Mouse (Mus musculus) spleen, adult 18-20 months (tissue): Measurements from ENCODE around the gene Cbx5.

Experiments
- DNase-seq, 2 experiments: peaks; one replicate each; pipeline ENCODE4 v3.0.0; 2022; ENCODE audit warnings: mixed read lengths in 2 of 2

Gene Cbx5

GRCm38 (mm10) chr15:103214971-103215907 is 24.4 kb downstream of the Cbx5 start:
- DNase-seq = peak; percentile 48 to 55

- DNase-seq = no peak
Measured at GRCm38 (mm10) chr15:103214149-103214548, 25.5 kb downstream of the Cbx5 start.

- DNase-seq = no peak
Measured at GRCm38 (mm10) chr15:103205156-103205555, 34.5 kb downstream of the Cbx5 start.

GRCm38 (mm10) chr15:103202088-103202793 is 37.4 kb downstream of the Cbx5 start:
- no peak for DNase-seq

- no peak for DNase-seq
Measured at GRCm38 (mm10) chr15:103197785-103198184, 41.8 kb downstream of the Cbx5 start.

- no peak for DNase-seq
Measured at GRCm38 (mm10) chr15:103196835-103197234, 42.8 kb downstream of the Cbx5 start.

- DNase-seq = no peak
Measured at GRCm38 (mm10) chr15:103193606-103194005, 46.0 kb downstream of the Cbx5 start.

- peak in 1 of 2 experiments; percentile 43 for DNase-seq
Measured at GRCm38 (mm10) chr15:103190531-103191462, 48.8 kb downstream of the Cbx5 start.

GRCm38 (mm10) chr15:103190083-103190482 is 49.5 kb downstream of the Cbx5 start:
- DNase-seq = no peak

GRCm38 (mm10) chr15:103187803-103188202 is 51.8 kb downstream of the Cbx5 start:
- DNase-seq = no peak

GRCm38 (mm10) chr15:103185462-103186198 is 54.0 kb downstream of the Cbx5 start:
- DNase-seq = no peak

GRCm38 (mm10) chr15:103183651-103184610 is 55.7 kb downstream of the Cbx5 start:
- no peak for DNase-seq

GRCm38 (mm10) chr15:103183135-103183534 is 56.5 kb downstream of the Cbx5 start:
- peak; percentile 31 to 56 for DNase-seq

GRCm38 (mm10) chr15:103182166-103182790 is 57.3 kb downstream of the Cbx5 start:
- peak; percentile 64 to 86 for DNase-seq

GRCm38 (mm10) chr15:103180406-103180805 is 59.2 kb downstream of the Cbx5 start:
- DNase-seq = no peak

- DNase-seq = no peak
Measured at GRCm38 (mm10) chr15:103178767-103179166, 60.8 kb downstream of the Cbx5 start.

- DNase-seq = no peak
Measured at GRCm38 (mm10) chr15:103178137-103178536, 61.5 kb downstream of the Cbx5 start.

- DNase-seq = no peak
Measured at GRCm38 (mm10) chr15:103177611-103178041, 62.0 kb downstream of the Cbx5 start.

- DNase-seq = peak; percentile 73 to 94
Measured at GRCm38 (mm10) chr15:103176874-103177421, 62.7 kb downstream of the Cbx5 start.

- no peak for DNase-seq
Measured at GRCm38 (mm10) chr15:103173251-103173650, 66.4 kb downstream of the Cbx5 start.
